Mouse (Mus musculus) liver, embryonic 14.5 days (tissue): Measurements from ENCODE around the gene 4930407I10Rik.

Source experiments
- CTCF ChIP-seq: IDR thresholded peaks from 2 replicates; pipeline ENCODE4 v1.5.1; 2016; ENCODE audit warnings: antibody characterized with exemption, low read depth, control low read depth
- EP300 ChIP-seq: IDR thresholded peaks from 2 replicates; pipeline ENCODE4 v1.6.1; 2016; ENCODE audit warnings: antibody characterized with exemption, low read depth

DNA sequence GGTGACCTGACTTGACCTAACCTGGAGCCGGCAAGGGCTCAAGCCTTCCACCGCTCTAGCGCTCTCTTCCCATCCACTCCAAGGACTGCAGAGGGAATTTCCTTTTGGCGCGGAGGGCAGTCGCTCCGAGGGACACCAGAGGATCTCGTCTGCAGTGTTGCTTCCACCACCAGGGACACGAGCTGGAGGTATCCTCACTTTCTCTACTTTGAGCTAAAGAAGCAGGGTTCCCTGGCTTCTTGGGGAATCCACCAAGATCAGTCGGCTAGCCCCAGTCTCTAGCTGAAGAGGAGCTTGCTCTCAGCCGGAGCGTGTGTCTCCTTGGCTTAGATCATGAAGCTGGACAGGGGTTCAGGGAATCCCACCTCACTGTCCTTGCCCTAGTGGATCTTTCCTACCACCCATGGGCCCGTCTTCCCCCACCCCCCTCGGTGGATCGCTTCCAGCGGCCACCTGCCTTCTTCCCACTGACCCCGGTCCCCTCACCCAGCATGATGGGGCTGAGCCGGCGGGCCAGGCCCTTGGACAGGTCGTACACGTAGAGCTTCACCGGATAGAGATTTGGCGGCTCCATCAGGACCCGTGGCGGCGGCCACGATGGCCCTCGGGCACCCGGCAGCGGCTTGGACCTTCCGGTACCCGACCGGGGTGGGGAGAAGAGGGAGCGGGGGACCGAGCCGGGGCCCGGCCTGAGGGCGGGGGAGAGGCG lies 43.4 kb upstream of the 4930407I10Rik start:
- peak; percentile 30; the same call in 1 of the 2 replicates for TF ChIP-seq CTCF
- no peak for TF ChIP-seq EP300
